Mouse (Mus musculus) kidney, embryonic 16.5 days (tissue): ENCODE data around the gene Lyrm4. TPM values are rescaled to one million over a fixed set of nuclear protein-coding genes. Genes with fewer than 3 reads are reported as not detected.

Experiments
- ATAC-seq: fragments of 200-750 bp; cut with Nextera tagmentation; 2 replicates; pipeline ENCODE4 v1.8.0; 2017; ENCODE audit warnings: moderate TSS enrichment; ENCODE audit not compliant: low FRiP score, low TSS enrichment
- H3K27ac ChIP-seq: fragments of 300-500 bp; sonication (generic); 2 replicates; pipeline ENCODE4 v1.5.1; 2014; ENCODE audit warnings: low read length
- H3K27me3 ChIP-seq: fragments of 300-500 bp; sonication (generic); 2 replicates; pipeline ENCODE4 v1.6.1; 2014; ENCODE audit warnings: low read length, control low read depth, mixed read lengths; ENCODE audit not compliant: insufficient read depth
- H3K36me3 ChIP-seq: fragments of 300-500 bp; sonication (generic); 2 replicates; pipeline ENCODE4 v1.6.1; 2014; ENCODE audit warnings: low read length, control low read depth, mixed read lengths; ENCODE audit not compliant: insufficient read depth
- H3K4me1 ChIP-seq: fragments of 300-500 bp; sonication (generic); 2 replicates; pipeline ENCODE4 v1.6.1; 2014; ENCODE audit warnings: low read length, control low read depth, mixed read lengths; ENCODE audit not compliant: insufficient read depth
- H3K4me2 ChIP-seq: fragments of 300-500 bp; sonication (generic); replicated peaks from 2 replicates; pipeline ENCODE4 v1.6.1; 2014; ENCODE audit warnings: low read depth, low read length
- H3K4me3 ChIP-seq: fragments of 300-500 bp; sonication (generic); 2 replicates; pipeline ENCODE4 v1.5.1; 2014; ENCODE audit warnings: mild to moderate bottlenecking, low read length
- H3K9ac ChIP-seq: fragments of 300-500 bp; sonication (generic); replicated peaks from 2 replicates; pipeline ENCODE4 v1.6.1; 2014; ENCODE audit warnings: low read length
- H3K9me3 ChIP-seq: fragments of 300-500 bp; sonication (generic); 2 replicates; pipeline ENCODE4 v1.6.1; 2016; ENCODE audit warnings: low read length, control low read depth
- WGBS: fragments of 180-500 bp; shearing (Covaris S2); extraction: QIAGEN DNeasy Blood & Tissue Kit; methylation state at CpG from one replicate; pipeline ENCODE4 v1.1.7; 2014; 5-methylcytosine and 5-hydroxymethylcytosine counted together
- polyA plus RNA-seq: library from polyadenylated mRNA; unstranded; fragments of >200 nt; fragmentation: Nextera tagmentation; extraction: Ambion mirVana; gene quantifications from 2 replicates; pipeline ENCODE4 v1.2.1, GENCODE M21; 2015

Lyrm4 gene
- polyA plus RNA-seq, result 24.0 and 26.2 TPM in 2 replicates

DNA sequence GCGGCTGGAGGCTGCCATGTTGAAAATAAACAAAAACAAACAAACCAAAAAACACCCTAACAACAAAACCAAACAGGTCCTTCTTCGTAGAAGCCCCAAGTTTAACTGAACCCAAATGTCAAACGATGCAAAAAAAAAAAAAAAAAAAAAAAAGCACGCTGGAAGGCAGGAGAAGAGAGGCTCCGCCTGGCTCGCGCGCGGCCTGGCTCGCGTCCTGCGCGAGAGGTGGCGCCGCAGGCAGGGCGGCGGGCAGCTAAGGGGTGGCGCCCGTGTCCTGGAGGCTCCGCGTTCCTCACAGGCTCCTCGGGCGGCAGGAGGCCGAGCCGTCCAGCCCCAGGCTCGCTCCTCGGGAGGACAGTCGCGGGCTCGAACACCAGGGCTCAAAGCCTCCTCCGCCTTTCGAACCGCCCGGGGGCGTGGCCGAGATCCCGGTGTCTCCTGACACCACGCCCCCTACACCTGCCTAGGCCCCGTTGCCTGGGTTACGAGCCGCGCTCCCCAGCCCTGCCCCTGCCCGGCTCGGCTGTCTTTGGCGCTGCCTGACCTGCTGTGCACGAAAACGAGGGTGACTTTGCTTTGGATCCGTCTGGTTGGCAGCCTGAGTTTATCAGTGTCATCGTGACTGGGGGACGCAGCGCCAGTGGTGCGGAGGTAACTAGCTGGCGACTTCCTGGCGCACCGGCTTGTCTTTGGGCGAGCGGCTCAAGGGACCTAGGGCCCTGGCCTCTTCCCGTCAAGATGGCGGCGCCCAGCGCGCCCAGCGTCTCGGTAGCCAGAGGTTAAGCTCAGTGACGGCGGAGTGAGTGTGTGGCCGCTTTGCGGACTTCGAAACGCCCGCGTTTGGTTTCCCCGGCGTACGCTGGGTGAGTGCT, at the start of gene Lyrm4, which contains the start of gene Fars2:
TSS of gene Lyrm4 (minus strand) at position 384 of the 872 bp plus-strand sequence.
TSS of gene Fars2 (plus strand) at position 270 of the 872 bp plus-strand sequence.
- Histone ChIP-seq H3K27ac (peak within 1 kb of the TSS; percentile 98), H3K4me2 (peak within 1 kb of the TSS; percentile 91), H3K4me3 (peak within 1 kb of the TSS; percentile 82), H3K27me3 (no peaks in the 10 kb centered on the region), H3K36me3 (no peaks in the 10 kb centered on the region), H3K4me1 (peaks cover 10% of the 10 kb centered on the region), H3K9ac (peak within 1 kb of the TSS; percentile 84), H3K9me3 (no peaks in the 10 kb centered on the region)
- 0% methylated on average over 74 of the region's 75 CpGs for WGBS
- peak; percentile 99 for ATAC-seq

DNA sequence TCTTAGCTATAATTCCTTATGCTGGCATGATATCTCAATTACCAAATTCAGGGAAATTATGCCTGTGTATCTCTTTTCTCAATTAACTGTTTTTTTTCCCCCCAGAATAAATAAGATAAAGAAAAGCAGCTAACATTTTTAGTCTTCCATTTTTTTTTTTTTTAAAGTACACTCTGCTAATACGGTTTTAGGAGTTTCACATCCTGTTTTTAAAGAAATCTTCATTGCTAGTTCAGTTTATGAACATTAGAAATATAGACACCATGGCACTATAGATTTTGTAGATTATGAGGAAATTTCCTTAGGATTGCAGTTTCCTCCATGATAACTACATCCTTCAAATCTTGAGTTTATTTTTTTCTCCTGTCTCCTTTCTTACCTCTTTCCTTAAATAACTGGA, 46.6 kb upstream of the Lyrm4 start:
- Histone ChIP-seq H3K36me3 (no peaks in the 10 kb centered on the region), H3K4me3 (no peak overlapping the region), H3K27ac (no peak overlapping the region), H3K9ac (no peak overlapping the region), H3K4me2 (no peak overlapping the region), H3K4me1 (no peaks in the 10 kb centered on the region), H3K27me3 (no peaks in the 10 kb centered on the region), H3K9me3 (no peaks in the 10 kb centered on the region)
- WGBS, result 88% methylated on average over 1 of the region's 1 CpGs
- ATAC-seq, result no peak

- Histone ChIP-seq H3K27ac (no peak overlapping the region), H3K9ac (no peak overlapping the region), H3K4me2 (no peak overlapping the region), H3K4me1 (no peaks in the 10 kb centered on the region), H3K36me3 (no peaks in the 10 kb centered on the region), H3K4me3 (no peak overlapping the region), H3K27me3 (no peaks in the 10 kb centered on the region), H3K9me3 (no peaks in the 10 kb centered on the region)
- 92% methylated on average over 5 of the region's 5 CpGs for WGBS
- no peak for ATAC-seq
Measured at GRCm38 (mm10) chr13:36163411-36163810, 46.1 kb upstream of the Lyrm4 start.

DNA sequence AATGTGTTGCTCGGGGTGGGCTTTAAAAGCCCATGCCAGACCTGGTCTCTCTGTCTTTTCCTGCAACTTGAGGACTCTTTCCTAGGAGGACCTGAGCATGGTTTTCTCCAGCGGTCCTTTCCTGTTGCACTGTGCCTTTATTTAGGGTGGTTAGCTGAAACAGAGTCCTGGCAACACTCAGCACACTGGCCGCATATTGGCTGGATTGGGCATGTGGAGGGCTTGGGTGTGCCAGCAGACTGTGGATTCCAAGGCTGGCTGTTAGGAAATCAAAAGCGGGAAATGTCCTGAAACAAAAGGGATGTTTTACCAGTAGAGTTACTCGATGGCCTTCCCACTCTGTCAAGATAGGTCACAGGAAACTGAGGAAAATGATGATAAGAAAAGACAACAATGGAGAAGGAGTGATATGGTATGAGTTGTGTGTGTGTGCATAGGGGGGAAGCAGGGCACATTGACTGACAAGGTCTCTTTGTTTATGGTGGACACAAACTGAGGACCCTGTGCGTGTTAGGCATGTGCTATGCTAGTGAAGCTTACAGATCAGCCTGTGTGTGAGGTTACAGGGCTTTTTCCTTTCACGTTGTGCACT, 39.1 kb upstream of the Lyrm4 start:
- Histone ChIP-seq H3K36me3 (no peaks in the 10 kb centered on the region), H3K27ac (no peak overlapping the region), H3K4me1 (no peaks in the 10 kb centered on the region), H3K4me2 (no peak overlapping the region), H3K4me3 (no peak overlapping the region), H3K9me3 (0 out of 2 replicates have a peak, but pooled peaks cover 3% of the 10 kb centered on the region), H3K27me3 (no peaks in the 10 kb centered on the region), H3K9ac (no peak overlapping the region)
- 88% methylated on average over 7 of the region's 7 CpGs for WGBS
- ATAC-seq, result no peak

GRCm38 (mm10) chr13:36152728-36153498, 35.6 kb upstream of the Lyrm4 start:
- Histone ChIP-seq H3K27me3 (no peaks in the 10 kb centered on the region), H3K4me1 (peaks cover 3% of the 10 kb centered on the region; the same call in 1 of the 2 replicates), H3K36me3 (no peaks in the 10 kb centered on the region), H3K9ac (no peak overlapping the region), H3K4me3 (no peak overlapping the region), H3K4me2 (no peak overlapping the region), H3K9me3 (0 out of 2 replicates have a peak, but pooled peaks cover 3% of the 10 kb centered on the region), H3K27ac (no peak overlapping the region)
- ATAC-seq, result no peak
- 79% methylated on average over 5 of the region's 5 CpGs for WGBS

- Histone ChIP-seq H3K9me3 (no peaks in the 10 kb centered on the region), H3K4me3 (no peak overlapping the region), H3K36me3 (no peaks in the 10 kb centered on the region), H3K9ac (no peak overlapping the region), H3K27ac (no peak overlapping the region), H3K4me2 (no peak overlapping the region), H3K27me3 (no peaks in the 10 kb centered on the region), H3K4me1 (peaks cover 3% of the 10 kb centered on the region; the same call in 1 of the 2 replicates)
- ATAC-seq, result no peak
- 80% methylated on average over 5 of the region's 5 CpGs for WGBS
Measured at GRCm38 (mm10) chr13:36150272-36150671, 32.9 kb upstream of the Lyrm4 start.

DNA sequence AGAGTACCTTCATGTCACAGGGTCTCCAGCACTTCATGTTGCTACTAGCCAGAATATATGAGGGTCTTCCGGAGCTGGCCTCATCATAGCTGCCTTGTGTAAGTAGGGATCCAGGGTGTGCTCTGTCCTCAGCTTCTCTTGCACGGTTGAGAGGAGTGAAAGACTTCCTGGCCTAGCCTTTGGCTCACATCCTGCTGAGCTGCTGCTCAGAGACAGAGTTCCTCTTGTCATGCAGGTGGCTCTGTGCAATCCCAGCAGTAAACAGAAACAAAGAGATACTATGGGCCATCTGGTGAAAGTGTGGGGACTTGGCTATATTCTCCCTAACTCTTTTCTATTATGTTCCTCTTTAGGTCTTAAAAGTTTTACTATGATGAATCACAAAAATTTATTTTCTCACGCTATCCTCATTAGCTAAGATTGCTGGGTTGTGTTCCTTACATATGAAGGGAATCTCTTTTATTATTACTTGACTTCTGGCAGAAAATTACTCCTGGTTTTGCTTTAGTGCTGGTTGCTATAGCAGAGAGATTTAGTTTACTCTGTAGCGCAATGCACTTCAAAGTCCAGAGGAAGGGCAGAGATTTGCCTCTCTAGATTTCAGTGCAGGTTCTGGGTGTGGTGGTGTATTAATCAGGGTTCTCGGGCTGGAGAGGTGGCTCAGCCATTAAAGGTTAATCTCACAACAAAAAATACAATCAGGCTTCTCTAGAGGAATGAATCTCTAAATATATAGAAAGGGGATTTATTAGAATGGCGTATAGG, 32.0 kb upstream of the Lyrm4 start:
- Histone ChIP-seq H3K4me1 (peaks cover 3% of the 10 kb centered on the region; the same call in 1 of the 2 replicates), H3K9me3 (no peaks in the 10 kb centered on the region), H3K9ac (no peak overlapping the region), H3K36me3 (no peaks in the 10 kb centered on the region), H3K4me3 (no peak overlapping the region), H3K4me2 (no peak overlapping the region), H3K27ac (no peak overlapping the region), H3K27me3 (no peaks in the 10 kb centered on the region)
- no peak for ATAC-seq
- WGBS, result 62% methylated on average over 6 of the region's 6 CpGs

DNA sequence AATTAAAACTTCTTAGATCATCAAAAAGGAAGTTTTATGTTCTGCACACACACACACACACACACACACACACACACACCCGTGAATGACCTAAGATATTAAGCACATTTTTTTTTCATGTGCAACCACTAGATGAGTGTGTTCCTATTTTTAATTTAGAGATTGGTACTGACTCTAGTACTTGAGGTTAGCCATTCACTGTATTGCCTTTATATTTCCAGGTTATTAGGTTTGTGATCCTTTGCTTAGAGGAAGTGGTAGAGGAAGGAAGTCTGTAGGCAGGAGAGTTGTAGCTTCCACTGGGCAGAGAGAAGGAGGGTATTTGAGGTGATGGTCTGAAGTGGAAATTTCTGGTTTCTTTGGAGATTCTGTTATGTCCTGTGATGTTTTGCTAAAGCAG, 28.3 kb upstream of the Lyrm4 start:
- Histone ChIP-seq H3K4me2 (no peak overlapping the region), H3K36me3 (no peaks in the 10 kb centered on the region), H3K27me3 (no peaks in the 10 kb centered on the region), H3K4me1 (peaks cover 3% of the 10 kb centered on the region; the same call in 1 of the 2 replicates), H3K4me3 (no peak overlapping the region), H3K9me3 (no peaks in the 10 kb centered on the region), H3K27ac (no peak overlapping the region), H3K9ac (no peak overlapping the region)
- no peak for ATAC-seq
- WGBS, result 79% methylated on average over 1 of the region's 1 CpGs
